Comparison of ENCODE assay signal across 9 mouse cellular contexts in genomic region chr9:29802990-29803737, GRCm38 (mm10).
A peak's percentile ranks its signal among the peaks of the same experiment; 100 is the strongest.
DNase-seq lines count a peak whose midpoint lies in the region; ATAC-seq and TF ChIP-seq lines count a peak whose summit lies in the region.
"Had no signal": no experiment of that assay in that cellular context is flagged by ENCODE, and none has a peak within 500 bp of the region (broad histone marks: within the 10 kb centered on the region; RNA-seq: fewer than 3 reads in every experiment).

No protein-coding gene starts in this region.

- no peak for TF ChIP-seq POLR2A in cortical plate, adult 2 months (IDR thresholded peaks at IDR 0.05; ENCODE audit: extremely low read depth, insufficient read depth, low read length)

- no peak overlapping the region for H3K4me3 ChIP-seq in cortical plate, adult 2 months (ENCODE audit: insufficient read depth, low read length)
- no peak overlapping the region for H3K4me3 ChIP-seq in forebrain, embryonic 15.5 days
- no peak overlapping the region for H3K4me3 ChIP-seq in midbrain, postnatal 0 days (ENCODE audit: low read depth, low read length)
- H3K4me3 ChIP-seq: embryonic facial prominence, embryonic 15.5 days had no signal

- H3K27me3 ChIP-seq in forebrain, embryonic 15.5 days: no peaks in the 10 kb centered on the region
- no peaks in the 10 kb centered on the region for H3K27me3 ChIP-seq in midbrain, postnatal 0 days (ENCODE audit: insufficient read depth, low read length)

- H3K9me3 ChIP-seq in forebrain, embryonic 15.5 days: no peaks in the 10 kb centered on the region
- H3K9me3 ChIP-seq in midbrain, postnatal 0 days (ENCODE audit: low read length): no peaks in the 10 kb centered on the region
- H3K9me3 ChIP-seq: embryonic facial prominence, embryonic 15.5 days had no signal

- DNase-seq in layer of hippocampus, adult 9-11 months: peak; percentile 83
- peak; percentile 86 for DNase-seq in midbrain, postnatal 0 days (ENCODE audit: low spot score)
- DNase-seq in lung, postnatal 25 days (ENCODE audit: low spot score): no peak
- DNase-seq in adrenal gland, adult 18-20 months (ENCODE audit: low spot score in 2 of 2): no peak
- DNase-seq in heart, postnatal 36 days: no peak
- DNase-seq in adrenal gland, postnatal 4 days (ENCODE audit: low spot score in 2 of 2): no peak

- 7% methylated on average over 12 of the region's 12 CpGs for WGBS in forebrain, embryonic 15.5 days
- WGBS in midbrain, postnatal 0 days: 14% methylated on average over 12 of the region's 12 CpGs

- peak overlapping the region; percentile 5 for H3K4me2 ChIP-seq in forebrain, embryonic 15.5 days (replicated peaks)
- H3K4me2 ChIP-seq in midbrain, postnatal 0 days (ENCODE audit: low read depth, low read length, poor library complexity, severe bottlenecking): no peak overlapping the region
- H3K4me2 ChIP-seq: embryonic facial prominence, embryonic 15.5 days had no signal

- ATAC-seq in forebrain, embryonic 15.5 days (replicated peaks): peak; percentile 80
- ATAC-seq in midbrain, postnatal 0 days (ENCODE audit: low FRiP score): peak; percentile 68

- H3K27ac ChIP-seq in cortical plate, adult 2 months (ENCODE audit: insufficient read depth, low read length): 0 out of 2 replicates have a peak overlapping the region, but pooled peaks have one; percentile 15
- H3K27ac ChIP-seq in forebrain, embryonic 15.5 days (replicated peaks): peak overlapping the region; percentile 72
- H3K27ac ChIP-seq in midbrain, postnatal 0 days (ENCODE audit: low read depth, low read length): peak overlapping the region; percentile 49
- H3K27ac ChIP-seq: embryonic facial prominence, embryonic 15.5 days had no signal

- intact Hi-C loops in heart, postnatal 36 days (cut with DNase I): no loop called here

- H3K36me3 ChIP-seq in forebrain, embryonic 15.5 days: no peaks in the 10 kb centered on the region
- H3K36me3 ChIP-seq in midbrain, postnatal 0 days (ENCODE audit: insufficient read depth, low read length): no peaks in the 10 kb centered on the region
- H3K36me3 ChIP-seq: embryonic facial prominence, embryonic 15.5 days had no signal

- no peak overlapping the region for H3K9ac ChIP-seq in forebrain, embryonic 15.5 days (replicated peaks)
- H3K9ac ChIP-seq in midbrain, postnatal 0 days (replicated peaks; ENCODE audit: low read length, poor library complexity, severe bottlenecking): peak overlapping the region; percentile 48
- H3K9ac ChIP-seq: embryonic facial prominence, embryonic 15.5 days had no signal

- TF ChIP-seq CTCF in cortical plate, adult 2 months (IDR thresholded peaks at IDR 0.05; ENCODE audit: extremely low read depth, insufficient read depth, low read length): peak; percentile 49
- TF ChIP-seq CTCF in midbrain, postnatal 0 days (IDR thresholded peaks at IDR 0.05): peak; percentile 55

- H3K4me1 ChIP-seq in cortical plate, adult 2 months (ENCODE audit: control insufficient read depth, insufficient read depth, low read length): peaks cover 11% of the 10 kb centered on the region
- H3K4me1 ChIP-seq in forebrain, embryonic 15.5 days: peaks cover 35% of the 10 kb centered on the region
- peaks cover 12% of the 10 kb centered on the region for H3K4me1 ChIP-seq in midbrain, postnatal 0 days (ENCODE audit: insufficient read depth, low read length)
- H3K4me1 ChIP-seq: embryonic facial prominence, embryonic 15.5 days had no signal

Comparison
In these comparisons a context has a peak if more than half of its experiments do, and no peak if none do; other contexts are left out.
1. H3K27ac ChIP-seq: peak in every context shown above with its lines; median percentile 72 in forebrain, embryonic 15.5 days; 49 in midbrain, postnatal 0 days; 15 in cortical plate, adult 2 months.
2. DNase-seq: peak in layer of hippocampus, adult 9-11 months (single experiment) and midbrain, postnatal 0 days (single experiment); none in lung, postnatal 25 days (single experiment), adrenal gland, adult 18-20 months (0 of 2), heart, postnatal 36 days (0 of 2) and adrenal gland, postnatal 4 days (0 of 2).